Mouse (Mus musculus): Measurements from ENCODE around the gene Vwa1. TPM values are rescaled to one million over a fixed set of nuclear protein-coding genes. Genes with fewer than 3 reads are reported as not detected.

Gene Vwa1
- total RNA-seq, 1 experiment from 2014 or later: 5.5 TPM

DNA sequence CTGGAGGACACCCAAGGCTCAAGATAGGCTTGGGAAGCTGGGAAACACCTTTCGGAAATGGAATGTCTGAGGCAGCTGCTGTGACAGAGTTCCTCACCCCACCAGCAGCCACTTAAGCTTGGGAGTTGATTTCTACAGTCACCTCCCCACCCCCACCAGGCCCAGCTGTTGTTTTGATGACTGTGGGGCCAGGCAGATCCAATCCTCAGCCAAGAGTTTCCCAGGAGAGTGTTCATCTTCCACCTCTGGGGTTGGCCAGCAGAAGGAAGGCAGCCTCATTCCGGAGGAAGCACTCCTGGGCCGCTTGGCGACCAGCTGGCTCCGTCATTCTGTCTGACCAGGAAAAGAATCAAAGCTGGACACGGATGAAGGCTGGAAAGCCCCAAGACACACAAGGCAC, 6.4 kb upstream of the Vwa1 start:
- DNase-seq: peak; percentile 66

DNA sequence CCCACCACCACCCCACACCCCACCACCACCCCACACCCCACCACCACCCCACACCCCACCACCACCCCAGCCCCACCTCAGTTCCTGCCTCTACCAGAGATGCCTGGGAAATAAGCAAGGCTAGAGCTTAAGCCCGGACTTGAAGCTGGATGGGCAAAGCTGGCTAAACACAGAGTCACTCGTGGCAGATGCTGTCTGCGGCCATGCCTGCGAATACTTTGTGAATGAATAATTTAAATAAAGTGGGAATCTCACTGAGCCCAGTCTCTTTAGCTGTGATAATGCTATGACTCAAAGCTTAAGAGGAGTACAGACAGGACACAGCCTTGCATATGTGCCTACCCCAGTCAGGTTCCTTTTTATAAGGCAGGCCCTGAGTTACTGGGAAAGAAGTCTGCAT, 5.0 kb upstream of the Vwa1 start:
- DNase-seq: no peak

DNA sequence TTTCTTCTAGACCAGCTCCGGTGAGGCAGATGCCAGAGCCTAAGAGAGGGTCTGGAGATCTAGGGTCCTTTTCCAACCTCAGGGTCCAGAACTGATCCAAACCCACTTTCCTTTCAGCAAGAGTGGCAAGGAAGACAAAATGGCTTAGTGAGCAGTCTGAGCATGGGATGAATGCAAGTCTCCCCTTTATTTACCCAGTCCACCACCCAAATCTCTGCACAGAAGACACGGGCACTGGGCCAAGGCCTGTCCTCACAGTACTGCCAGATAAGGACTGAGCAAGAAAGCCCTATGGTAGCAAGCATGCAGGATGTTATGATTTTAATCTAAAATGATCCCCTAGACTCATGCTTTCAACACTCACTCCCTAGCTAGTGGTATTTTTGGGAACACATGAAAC, 3.3 kb upstream of the Vwa1 start:
- peak; percentile 68 for DNase-seq

DNA sequence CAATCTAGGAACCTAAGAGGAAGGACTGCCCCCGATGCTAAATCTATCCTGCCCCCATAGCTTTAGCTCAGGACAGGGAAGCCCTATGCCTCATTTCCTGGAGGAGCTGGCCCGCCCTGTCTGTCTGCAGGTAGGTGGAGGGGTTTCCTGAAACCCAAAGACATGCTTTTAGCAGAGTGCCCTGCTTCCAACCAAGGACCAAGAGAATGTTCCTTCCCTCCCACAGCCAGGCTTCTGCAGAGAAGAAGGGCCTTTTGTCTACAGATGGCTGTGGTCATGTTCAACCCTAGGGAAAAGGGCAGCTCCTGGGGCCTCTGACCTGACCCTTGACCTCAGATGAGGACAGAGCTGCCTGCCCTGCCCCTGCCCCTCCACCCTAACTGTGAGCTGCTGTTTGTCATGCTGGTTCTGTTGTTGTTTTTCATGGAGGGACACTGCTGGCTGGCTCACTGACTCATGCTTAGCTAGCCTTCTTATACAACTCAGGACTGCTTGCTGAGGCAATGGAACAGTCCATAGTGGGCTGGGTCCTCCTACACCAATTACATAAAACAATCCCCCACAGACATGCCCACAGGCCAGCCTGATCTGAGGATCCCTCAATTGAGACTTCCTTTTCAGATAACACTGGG, 2.3 kb upstream of the Vwa1 start:
- DNase-seq: no peak

DNA sequence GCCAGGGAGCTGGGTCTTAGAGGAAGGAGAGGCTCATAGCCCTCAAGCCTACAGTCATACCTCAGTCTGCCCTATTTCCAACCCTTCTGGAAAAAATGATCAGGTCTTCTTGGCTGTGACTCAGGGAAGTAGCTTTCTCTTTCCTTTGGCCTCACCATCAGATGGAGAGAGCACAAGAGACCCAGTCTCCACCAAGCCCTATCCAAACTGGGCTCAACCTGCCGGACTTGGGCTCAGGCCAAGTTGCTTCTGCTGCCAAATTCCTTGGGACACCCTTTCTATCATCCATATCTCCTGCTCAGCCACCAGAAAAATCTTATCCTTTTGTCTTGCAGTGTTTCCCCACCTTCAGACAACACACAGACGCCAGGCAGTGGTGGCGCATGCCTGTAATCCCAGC, 1.4 kb upstream of the Vwa1 start:
- peak; percentile 60 for DNase-seq

DNA sequence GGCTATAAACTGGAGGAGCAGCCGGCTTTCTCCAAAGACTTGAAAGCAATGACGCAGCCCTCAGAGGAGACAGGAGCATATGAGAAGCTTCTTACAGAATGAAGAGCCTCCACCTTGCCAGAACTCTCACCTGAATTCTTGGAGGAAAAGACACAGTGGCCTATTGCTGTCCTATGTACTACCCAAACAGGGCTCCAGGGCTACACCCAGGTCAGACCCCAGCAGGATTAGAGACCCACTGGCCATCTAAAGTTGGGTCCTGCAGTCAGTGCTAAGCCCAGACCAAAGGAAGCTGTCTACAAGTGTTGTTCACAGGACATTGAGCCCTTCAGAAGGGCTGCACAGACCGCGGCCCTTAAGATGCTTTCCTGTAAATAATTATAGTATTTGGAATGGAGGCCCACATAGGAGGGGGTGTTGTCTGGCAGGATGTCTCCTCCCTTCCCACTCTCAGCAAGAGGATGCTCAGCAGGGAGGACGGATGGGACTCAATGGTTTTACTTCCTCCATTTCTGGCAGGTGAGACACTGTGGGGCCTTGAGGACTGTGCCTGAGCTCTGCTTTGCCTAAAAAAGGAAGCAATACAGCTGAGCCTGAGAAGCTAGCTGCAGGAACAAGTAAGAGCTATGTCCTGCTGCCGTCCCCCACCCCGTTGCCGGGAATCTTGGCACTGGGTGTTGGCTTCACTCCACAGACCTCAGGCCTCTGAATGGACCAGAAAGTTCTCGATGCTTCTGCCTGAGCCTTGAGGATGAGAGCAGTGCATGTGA, 658 bp upstream of the Vwa1 start:
- DNase-seq: peak; percentile 66

DNA sequence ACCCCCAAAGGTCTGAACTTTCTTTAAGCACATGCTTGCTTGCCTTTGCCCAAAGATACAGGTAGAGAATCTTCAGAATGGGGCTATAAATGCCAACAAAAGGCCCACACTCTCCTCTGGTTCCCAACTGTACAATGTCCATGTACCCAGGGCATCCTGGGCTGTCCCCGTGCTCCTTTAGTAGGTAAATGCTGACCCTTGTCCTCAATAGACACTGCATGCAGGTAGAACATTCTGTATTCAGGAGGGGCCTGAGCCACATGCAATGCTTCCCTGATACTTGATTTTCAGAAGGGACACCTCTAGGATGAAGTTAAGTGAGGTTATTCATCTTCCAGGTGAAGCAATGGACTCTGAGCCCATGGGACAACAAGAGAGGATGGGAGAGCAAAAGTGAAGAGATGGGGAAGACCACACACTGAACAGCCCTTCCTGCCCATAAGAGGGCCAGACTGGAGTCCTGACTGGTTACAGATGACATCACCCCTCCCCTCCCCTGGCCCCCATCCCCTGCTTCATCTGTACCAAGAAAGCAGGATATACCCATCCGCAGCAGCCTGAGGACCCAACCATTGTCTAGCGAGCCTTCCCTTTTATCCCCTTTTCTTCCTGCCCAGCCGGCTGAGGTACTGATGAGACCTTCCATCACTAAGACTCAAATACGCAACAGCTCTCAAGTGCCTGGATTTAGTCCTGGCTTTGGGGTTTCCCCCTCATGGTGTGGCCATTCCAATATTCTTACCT, 991 bp downstream of the Vwa1 start:
- no peak for DNase-seq

DNA sequence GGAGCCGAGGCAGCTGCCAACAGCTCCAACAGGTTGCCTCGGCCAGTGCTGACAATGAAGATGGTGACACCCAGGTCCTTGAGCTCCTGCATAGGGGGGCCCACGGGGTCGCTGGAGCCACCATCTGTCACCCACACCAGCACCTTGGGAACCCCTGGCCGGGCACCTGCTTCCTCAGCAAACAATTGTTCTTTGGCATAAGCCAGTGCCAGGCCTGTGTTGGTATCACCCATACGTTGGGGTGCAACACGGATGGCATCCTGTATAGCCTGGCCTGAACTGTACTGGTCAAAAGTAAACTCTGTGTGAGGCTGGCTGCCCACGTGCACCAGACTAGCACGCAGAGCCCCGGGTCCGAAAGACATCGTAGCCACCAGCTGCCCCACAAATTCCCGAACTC, 1.7 kb downstream of the Vwa1 start:
- no peak for DNase-seq

DNA sequence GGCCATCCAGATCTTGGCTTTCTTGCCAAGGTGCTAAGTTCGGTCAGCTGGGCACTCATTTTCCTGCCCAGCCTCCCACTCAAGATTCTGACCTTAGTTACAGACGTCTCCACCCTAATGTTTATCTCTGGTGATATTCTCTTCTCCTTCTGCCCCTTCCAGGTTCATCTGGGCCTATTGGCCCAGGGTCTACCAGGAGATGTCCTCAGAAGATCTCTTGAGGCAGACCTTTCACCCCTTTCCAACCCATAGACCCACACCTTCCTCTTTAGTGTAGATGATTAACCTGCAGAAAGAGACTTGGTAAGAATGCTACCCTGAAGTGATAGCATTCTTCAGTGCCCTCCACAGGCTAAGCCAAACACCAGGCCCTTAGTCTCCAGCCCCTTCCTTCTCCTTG, 2.8 kb downstream of the Vwa1 start:
- no peak for DNase-seq

DNA sequence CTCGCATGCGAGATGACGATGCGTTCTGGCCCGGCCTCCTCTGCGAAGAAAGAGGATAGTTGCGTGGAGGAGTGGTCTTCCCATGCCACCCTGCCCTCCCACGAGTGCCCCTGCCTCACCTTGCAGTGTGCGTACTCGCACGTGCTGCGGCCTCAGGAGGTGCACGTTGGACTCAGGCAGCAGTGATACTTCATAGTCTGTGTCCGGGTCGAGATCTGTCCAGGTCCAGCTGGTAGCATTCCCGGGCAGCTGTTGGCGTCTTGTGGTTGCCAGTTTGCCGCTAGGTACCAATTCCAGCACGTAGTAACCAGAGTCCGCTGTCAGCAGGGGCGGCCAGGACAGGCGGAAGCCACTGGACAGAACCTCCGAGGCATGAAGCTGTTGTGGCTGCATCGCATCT, 3.9 kb downstream of the Vwa1 start:
- no peak for DNase-seq

DNA sequence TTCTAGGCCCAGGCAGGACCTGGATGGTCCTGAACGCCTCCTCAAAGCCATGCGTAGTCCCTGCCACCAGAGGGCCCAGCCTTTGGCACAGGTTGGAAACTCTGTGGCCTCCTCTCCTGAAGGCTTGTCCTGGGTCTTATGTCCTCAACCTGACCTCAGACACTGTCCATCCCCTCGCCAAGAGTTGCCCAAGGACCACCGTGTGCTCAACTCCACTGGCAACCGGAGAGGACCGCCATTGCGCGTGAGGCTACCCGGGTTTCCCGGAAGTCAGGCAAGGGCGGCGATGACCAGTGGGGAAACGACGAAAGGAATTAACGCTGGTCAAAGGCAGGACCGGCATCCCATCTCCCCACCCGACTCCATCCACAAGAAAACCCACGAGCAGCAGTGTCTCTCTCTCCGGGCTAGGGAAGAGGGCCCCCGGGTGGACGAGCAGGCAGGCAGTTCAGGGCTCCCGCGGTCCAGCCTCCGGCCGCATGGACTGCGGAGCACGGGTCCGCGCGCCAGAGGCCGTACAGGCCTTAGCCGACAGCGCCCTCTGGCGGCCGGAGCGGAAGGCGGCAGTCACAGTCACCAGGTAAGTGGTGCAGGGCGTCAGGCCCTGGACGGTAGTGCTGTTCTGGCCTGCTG, 4.5 kb downstream of the Vwa1 start:
- peak; percentile 95 for DNase-seq

DNA sequence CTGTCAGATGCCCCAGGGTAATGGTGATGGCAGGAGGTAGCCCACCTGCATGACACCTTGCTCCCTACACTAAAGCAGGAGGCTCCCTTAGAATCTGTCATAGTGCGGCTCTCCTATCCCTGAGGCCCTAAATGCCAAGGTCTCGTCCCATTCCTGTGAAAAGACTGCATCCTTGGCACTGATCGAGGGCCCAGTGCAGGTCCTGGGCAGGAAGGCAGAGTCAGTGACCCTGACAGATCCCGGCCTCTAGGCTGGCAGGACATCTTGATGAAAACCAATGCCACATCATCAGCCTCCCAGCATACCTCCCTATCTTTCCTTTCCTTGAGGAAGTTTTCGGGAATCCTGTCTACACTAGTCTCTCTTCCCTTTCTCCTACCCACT, 5.0 kb downstream of the Vwa1 start:
- DNase-seq: peak; percentile 64

DNA sequence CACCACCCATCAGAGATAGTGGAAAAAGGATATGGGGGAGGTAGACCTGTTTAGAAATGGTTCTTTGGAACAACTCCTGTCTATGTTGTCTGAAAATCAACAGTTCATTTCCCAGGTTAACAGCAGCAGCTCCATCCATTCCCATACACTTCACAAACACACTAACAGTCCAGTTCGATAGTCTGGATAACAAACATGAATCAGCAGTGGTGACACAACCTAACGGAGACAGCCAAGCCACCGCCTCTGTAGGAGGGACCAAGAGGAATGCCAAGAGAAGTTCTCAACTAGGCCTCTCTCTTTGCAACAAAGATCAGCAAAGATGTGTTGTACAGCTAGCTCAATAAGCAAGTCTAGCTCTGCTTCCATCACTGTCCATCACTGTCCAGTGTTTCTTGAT, 12.1 kb downstream of the Vwa1 start:
- DNase-seq: peak; percentile 68

DNA sequence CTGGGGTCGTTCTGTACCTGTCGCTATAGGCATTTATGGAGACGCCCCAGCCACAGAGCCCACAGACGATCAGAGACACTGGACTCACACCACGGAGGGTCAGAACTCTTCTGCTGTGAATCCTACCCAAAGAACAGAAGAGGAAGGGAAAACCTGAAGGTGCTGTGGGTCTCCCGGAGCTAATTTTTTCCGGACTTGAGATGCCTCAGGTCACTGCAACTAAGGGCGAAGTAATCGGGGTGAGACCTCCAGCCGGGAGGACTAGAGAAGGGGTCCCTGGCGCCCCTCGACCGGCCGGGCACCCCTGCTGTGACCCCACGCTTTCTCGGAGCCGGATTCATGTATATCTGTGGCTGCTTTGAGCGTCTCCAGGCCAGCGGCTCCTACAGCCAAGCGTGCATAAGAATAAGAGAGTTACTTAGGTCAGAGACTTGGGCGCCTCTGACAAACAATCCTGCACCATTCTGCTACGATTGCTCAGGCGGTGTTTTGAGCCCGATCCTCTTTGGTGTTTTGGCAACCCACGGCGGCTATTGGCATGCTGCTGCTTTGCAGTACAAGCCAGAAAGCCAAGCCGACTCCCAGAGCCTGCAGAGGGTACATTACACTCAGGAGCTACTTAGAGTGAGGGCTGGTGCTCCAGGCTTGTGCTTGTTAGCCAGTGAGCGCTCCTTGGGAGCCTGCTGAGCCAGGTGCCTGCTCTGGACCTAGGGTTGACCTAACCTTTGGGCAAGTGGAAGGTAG, 13.0 kb downstream of the Vwa1 start:
- peak; percentile 46 for DNase-seq

DNA sequence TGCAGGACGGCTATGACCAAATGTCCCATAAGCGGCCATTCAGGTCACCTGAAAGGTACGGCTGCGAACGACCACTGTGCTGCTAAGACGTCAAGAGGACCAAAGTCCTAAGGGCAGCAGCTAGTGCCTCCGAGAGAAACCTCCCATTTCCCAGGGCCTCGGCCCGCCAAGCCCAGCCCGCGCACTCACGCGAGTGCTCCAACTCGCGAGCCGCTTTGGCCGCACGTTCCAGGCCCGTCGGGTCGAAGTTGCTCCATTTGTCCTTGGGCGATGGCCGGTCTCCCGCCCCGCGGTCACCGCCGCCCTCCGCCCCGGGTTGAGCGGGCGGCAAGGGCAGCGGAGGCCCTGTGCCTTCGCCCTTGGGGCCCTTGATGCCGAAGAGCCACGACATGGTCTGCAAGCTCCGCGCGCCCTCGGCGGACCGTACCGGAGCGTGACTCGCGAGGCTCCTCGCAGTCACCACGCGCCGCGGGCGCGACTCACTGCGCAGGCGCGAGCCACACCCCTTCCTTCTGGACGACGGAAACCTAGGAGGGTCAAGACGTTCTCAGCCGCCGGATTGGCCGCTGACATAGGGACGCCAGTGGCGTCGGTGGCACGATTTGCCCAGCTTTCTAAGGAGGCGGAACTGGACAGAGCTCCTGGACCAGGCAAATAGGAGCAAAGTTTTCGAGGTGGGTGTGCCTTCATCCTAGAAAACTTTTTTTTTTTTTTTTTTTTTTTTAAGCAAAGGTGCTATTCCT, 13.7 kb downstream of the Vwa1 start, which contains the start of gene Atad3a:
Atad3a (minus strand) TSS at position 481 of the 743 bp plus-strand sequence.
- DNase-seq: peak; percentile 98

DNA sequence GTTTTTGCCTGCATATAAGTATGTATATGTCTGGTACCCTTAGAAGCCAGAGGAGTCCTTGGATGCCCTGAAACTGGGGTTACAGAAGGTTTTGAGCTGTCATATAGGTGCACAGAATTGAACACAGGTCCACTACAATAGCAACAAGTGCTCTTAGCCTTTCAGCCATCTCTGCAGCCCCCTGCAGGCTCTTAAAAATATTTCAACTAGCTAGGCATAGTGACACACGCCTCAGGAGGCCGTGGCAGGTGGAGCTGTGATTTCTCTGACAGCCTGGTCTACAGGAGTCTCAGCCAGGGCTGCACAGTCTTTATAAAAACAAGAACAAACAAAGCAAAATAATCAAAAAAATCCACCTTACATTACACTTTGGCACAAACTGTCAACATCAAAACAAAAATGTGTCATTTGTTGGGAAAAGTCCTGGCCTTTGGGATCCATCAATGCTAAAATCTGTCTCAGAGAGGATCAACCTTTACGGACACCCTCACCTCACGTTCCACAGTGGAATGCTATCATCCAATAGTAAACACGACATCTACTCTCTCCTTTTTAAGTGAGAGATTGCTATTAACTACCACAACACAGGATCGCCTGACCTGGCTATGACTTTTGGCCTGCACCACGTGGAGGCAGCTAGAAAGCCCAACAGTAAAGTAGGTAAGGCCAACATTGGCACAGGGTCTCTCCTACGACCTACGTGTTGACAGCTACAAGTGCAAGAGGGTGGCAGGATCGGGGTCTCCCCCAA, 14.5 kb downstream of the Vwa1 start:
- DNase-seq: peak; percentile 65

DNA sequence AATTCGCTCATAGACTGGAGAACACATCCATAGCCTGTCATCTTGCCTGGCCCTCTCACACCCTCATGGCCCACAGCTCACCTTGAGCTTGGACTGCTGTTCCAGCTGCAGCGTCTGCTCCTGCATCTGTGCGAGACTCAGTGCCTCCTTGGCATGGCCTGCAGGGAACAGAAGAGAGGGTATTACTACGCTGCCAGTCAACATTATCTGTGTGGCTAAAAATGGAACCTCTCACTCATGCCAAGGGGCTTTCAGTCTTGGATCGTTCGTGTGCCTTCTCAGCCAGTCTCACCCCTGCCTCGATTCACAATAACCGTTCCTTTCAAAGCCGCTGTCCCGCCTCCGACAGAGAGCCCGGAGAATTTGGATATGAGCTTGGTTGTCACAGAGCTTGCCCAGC, 17.5 kb downstream of the Vwa1 start:
- no peak for DNase-seq

DNA sequence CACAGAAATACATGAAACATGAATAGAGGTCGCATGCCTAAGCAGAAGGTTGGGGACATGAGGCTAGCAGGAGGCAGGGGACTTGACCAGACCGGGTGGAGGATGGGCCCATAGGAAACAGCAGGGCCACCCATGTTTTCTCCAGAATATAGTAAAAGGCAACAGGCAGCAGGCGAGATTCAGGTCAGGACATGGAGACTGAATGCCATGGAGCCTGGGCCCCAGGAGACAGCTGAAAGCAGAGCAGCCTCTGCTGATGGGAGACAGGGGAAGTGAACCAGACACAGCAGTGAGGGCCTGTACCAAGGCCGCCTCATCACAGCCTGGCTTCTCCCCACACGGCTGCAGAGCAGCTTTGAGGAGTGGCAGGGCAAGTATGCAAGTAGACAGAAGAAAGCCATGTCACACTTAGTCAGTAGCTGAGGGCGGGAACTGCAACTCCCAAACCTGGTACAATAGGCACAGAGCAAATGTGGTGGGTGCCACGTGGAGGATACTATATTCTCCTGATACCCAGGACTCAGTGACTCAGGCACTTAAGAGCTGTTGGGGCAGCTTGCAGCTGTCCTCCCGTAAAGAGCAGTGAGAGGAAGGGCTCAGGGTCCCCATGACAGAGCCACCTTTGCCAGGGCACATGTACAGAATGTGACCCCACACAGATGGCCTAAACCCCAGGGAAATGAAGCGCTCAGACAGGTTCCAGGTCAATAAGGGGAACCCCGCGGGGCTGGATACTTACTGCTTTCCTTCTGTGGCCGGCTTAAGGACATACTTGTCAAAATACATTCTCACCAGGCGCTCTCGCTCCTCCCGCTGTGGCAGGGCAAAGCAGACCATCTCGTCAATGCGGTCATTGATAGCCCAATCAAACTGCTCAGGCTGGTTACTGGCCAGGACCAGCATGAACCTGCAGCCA, 27.7 kb downstream of the Vwa1 start:
- DNase-seq: no peak

DNA sequence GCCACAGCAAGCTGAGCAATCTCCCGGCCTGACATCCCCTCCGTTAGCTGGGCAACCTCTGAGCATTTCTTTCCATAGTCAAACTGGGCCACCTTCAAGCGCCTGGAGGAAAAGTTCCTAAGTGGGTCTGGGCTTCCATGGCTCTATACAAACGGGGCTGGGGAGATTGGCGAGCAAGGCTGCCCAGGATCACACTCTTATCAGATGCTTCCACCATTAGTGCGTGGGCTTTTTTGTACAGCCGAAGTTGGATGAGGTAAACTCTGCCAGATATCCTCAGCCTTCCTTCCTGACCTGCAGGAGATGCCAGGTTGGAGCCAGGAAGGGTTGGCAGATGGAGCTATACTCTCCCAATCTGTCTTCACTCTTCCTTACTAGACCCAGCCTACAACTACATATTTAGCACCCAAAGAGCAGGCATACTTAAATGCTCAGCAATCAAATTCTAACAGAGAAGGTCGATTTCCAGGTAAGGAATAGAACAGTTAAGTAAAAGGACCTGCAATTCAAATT, 28.4 kb downstream of the Vwa1 start:
- DNase-seq: no peak

Measured in adrenal gland, postnatal 14 days (tissue).